Mouse (Mus musculus) midbrain, embryonic 12.5 days (tissue): Measurements from ENCODE around the gene Kif23. TPM values are rescaled to one million over a fixed set of nuclear protein-coding genes. Genes with fewer than 3 reads are reported as not detected.

Experiments used
- ATAC-seq: fragments of 200-750 bp; cut with Nextera tagmentation; 2 replicates; pipeline ENCODE4 v1.8.0; 2017; ENCODE audit warnings: low read depth, moderate TSS enrichment, moderate library complexity; ENCODE audit not compliant: low FRiP score
- H3K27ac ChIP-seq: fragments of 300-500 bp; sonication (generic); replicated peaks from 2 replicates; pipeline ENCODE4 v1.5.1; 2016; ENCODE audit warnings: mild to moderate bottlenecking
- H3K27me3 ChIP-seq: fragments of 300-500 bp; sonication (generic); 2 replicates; pipeline ENCODE4 v1.6.1; 2016; ENCODE audit warnings: mild to moderate bottlenecking
- H3K36me3 ChIP-seq: fragments of 300-500 bp; sonication (generic); 2 replicates; pipeline ENCODE4 v1.6.1; 2016
- H3K4me1 ChIP-seq: fragments of 300-500 bp; sonication (generic); 2 replicates; pipeline ENCODE4 v1.6.1; 2016
- H3K4me2 ChIP-seq: fragments of 300-500 bp; sonication (generic); replicated peaks from 2 replicates; pipeline ENCODE4 v1.6.1; 2016; ENCODE audit warnings: mild to moderate bottlenecking, moderate library complexity
- H3K4me3 ChIP-seq: fragments of 300-500 bp; sonication (generic); 2 replicates; pipeline ENCODE4 v1.5.1; 2016; ENCODE audit warnings: mild to moderate bottlenecking
- H3K9ac ChIP-seq: fragments of 300-500 bp; sonication (generic); replicated peaks from 2 replicates; pipeline ENCODE4 v1.6.1; 2016; ENCODE audit warnings: mild to moderate bottlenecking, moderate library complexity
- H3K9me3 ChIP-seq: fragments of 300-500 bp; sonication (generic); 2 replicates; pipeline ENCODE4 v1.6.1; 2016; ENCODE audit warnings: mild to moderate bottlenecking
- WGBS: fragments of 180-500 bp; shearing (Covaris S2); methylation state at CpG from one replicate; pipeline ENCODE4 v1.1.7; 2016; 5-methylcytosine and 5-hydroxymethylcytosine counted together
- polyA plus RNA-seq: library from polyadenylated mRNA; unstranded; fragments of >200 nt; fragmentation: Nextera tagmentation; extraction: Ambion mirVana; gene quantifications from 2 replicates; pipeline ENCODE4 v1.2.1, GENCODE M21; 2016

Kif23 gene
- polyA plus RNA-seq, 1 experiment from 2014 or later, result 90.2 TPM

DNA sequence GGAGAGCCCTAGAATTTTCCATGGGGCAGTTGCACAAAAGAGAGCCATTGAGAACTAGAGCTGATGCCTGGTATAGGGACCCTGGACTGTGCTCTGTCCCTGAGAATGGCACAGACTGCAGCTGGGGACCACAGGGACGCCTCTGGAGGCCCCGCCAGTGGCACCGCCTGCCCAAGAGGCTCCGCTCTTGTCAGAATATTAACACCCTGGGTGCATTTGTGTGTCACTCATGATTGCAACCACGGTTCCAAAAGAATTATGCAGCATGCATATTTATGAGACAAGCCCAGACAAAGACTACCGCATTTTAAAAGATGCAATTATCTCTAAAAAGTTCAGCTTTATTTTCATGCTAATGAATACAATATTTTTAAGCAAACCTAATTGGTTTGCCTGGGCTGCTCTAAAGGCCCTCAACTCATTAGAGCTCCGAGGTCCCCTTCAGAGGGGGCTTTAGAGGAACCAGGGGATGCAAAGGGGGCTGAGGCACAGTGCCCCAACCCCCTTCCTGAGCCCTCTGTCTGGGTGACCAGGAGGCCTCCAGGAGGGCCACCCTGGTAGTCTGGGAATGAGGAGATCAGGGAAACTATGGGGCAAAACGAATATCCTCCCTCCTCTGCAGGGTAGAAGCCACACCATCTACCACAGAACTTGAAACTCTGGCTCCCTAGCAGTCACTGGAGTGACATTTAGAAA lies 74.2 kb downstream of the Kif23 start:
- no peak overlapping the region; the same call in 1 of the 2 replicates for H3K9ac ChIP-seq
- H3K36me3 ChIP-seq, result no peaks in the 10 kb centered on the region
- ATAC-seq, result peak; percentile 95
- WGBS, result 8% methylated on average over 8 of the region's 8 CpGs
- peaks cover 6% of the 10 kb centered on the region; the same call in 1 of the 2 replicates for H3K27me3 ChIP-seq
- H3K9me3 ChIP-seq, result no peaks in the 10 kb centered on the region
- peaks cover 49% of the 10 kb centered on the region for H3K4me1 ChIP-seq
- H3K4me3 ChIP-seq, result no peak overlapping the region
- H3K27ac ChIP-seq, result peak overlapping the region; percentile 90
- 0 out of 2 replicates have a peak overlapping the region, but pooled peaks have one; percentile 21 for H3K4me2 ChIP-seq

DNA sequence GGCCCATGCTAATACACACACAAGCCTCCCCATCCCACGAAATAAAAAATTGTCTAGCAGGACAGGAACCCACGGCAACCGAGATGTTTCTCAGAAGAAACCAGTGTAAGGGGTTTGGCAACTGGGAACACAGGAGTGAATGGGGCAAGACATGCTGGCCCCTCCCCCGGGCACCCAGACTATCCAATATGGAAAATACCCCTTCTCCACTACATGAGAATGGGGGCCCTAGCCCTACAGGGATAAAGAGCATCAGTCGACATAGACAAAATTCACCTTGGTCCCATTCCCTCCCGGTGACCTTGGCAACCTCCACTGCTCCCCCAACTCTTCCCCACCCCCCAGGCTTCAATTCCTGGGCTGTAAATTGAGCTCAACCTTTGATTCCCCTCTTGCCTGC lies 74.7 kb downstream of the Kif23 start:
- H3K4me1 ChIP-seq, result peaks cover 43% of the 10 kb centered on the region
- no peaks in the 10 kb centered on the region for H3K36me3 ChIP-seq
- H3K27ac ChIP-seq, result peak overlapping the region; percentile 90
- no peaks in the 10 kb centered on the region for H3K9me3 ChIP-seq
- no peak overlapping the region for H3K4me3 ChIP-seq
- no peak overlapping the region for H3K9ac ChIP-seq
- 28% methylated on average over 6 of the region's 6 CpGs for WGBS
- H3K4me2 ChIP-seq, result 0 out of 2 replicates have a peak overlapping the region, but pooled peaks have one; percentile 4
- H3K27me3 ChIP-seq, result peaks cover 3% of the 10 kb centered on the region; the same call in 1 of the 2 replicates
- peak; percentile 65 for ATAC-seq

DNA sequence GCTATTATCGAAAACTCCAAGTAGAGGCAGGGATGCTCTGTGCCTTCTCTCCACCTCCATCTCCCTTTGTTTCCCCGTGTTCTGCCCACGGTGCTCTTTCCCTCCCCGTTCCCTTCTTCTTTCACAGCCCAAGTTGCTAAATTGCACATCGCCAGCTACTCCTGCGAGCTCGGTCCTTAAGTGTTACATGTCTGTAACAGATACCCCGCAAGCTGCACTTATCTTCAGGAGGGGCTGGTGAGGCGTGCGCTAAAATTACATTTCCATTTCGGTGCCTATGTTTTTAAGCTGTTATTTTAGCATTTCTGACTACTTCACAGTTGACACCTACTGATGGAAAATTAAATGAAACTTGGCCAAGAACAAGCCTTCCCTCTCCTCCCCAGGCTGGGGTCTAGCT lies 78.9 kb downstream of the Kif23 start:
- Histone ChIP-seq H3K9me3 (no peaks in the 10 kb centered on the region), H3K4me3 (no peak overlapping the region), H3K27ac (no peak overlapping the region), H3K9ac (no peak overlapping the region), H3K27me3 (no peaks in the 10 kb centered on the region), H3K4me2 (no peak overlapping the region), H3K36me3 (no peaks in the 10 kb centered on the region), H3K4me1 (peaks cover 16% of the 10 kb centered on the region)
- 84% methylated on average over 11 of the region's 11 CpGs for WGBS
- no peak for ATAC-seq

Other genes starting within 250 kb of the Kif23 start
- gene Rplp1, start 32.2 kb downstream of the Kif23 start, polyA plus RNA-seq, result 777 and 790 TPM in 2 replicates
- 0.48 and 1.0 TPM in 2 replicates for gene Paqr5, start 80.1 kb upstream of the Kif23 start, polyA plus RNA-seq
- 18.9 and 22.1 TPM in 2 replicates for gene Glce, start 175.9 kb upstream of the Kif23 start, polyA plus RNA-seq